Mouse (Mus musculus) ES-E14 (cell line): Measurements from ENCODE around the gene Sptlc2.

Experiments
- HCFC1 ChIP-seq: IDR thresholded peaks from 2 replicates; pipeline ENCODE4 v1.6.1; 2012; ENCODE audit warnings: low read length, inconsistent platforms, borderline replicate concordance; ENCODE audit not compliant: insufficient read depth
- MAFK ChIP-seq: IDR thresholded peaks from 2 replicates; pipeline ENCODE4 v1.6.1; 2014; ENCODE audit warnings: mild to moderate bottlenecking, low read depth, low read length, inconsistent platforms; ENCODE audit not compliant: insufficient read depth

- no peak for TF ChIP-seq HCFC1
- no peak for TF ChIP-seq MAFK
Measured at GRCm38 (mm10) chr12:87343084-87343605, 45.0 kb downstream of the Sptlc2 start.
